Mouse (Mus musculus) megakaryocyte, adult 5-6 weeks (primary cell): ENCODE measurements around the gene Flcn. TPM values are rescaled to one million over a fixed set of nuclear protein-coding genes. Genes with fewer than 3 reads are reported as not detected.

Source experiments
- ATAC-seq: 2 replicates; pipeline ENCODE4 v1.8.0; 2016; ENCODE audit warnings: mild to moderate bottlenecking, inconsistent platforms; ENCODE audit not compliant: poor library complexity, severe bottlenecking
- total RNA-seq, 2 experiments: library from RNA; stranded (forward) in 1 of 2; stranded (reverse) in 1 of 2; fragments of 153-499, 151-499 nt in 1 of 2; fragments of 221-1000, 200-1000 nt in 1 of 2; gene quantifications; 2 replicates each; pipeline versions ENCODE4 v1.2.3 to v1.2.4; 2015 to 2017

Gene Flcn
- total RNA-seq, 2 experiments from 2014 or later: 11.4 to 19.9 TPM

- ATAC-seq: no peak
Observed at GRCm38 (mm10) chr11:59772902-59773301, 36.9 kb downstream of the Flcn start.

GRCm38 (mm10) chr11:59772291-59772690 is 37.5 kb downstream of the Flcn start:
- no peak for ATAC-seq

GRCm38 (mm10) chr11:59770753-59771152 is 39.1 kb downstream of the Flcn start:
- ATAC-seq: no peak

- ATAC-seq: no peak
Observed at GRCm38 (mm10) chr11:59769738-59770137, 40.1 kb downstream of the Flcn start.

- ATAC-seq: no peak
Observed at GRCm38 (mm10) chr11:59769307-59769706, 40.5 kb downstream of the Flcn start.

- ATAC-seq: no peak
Observed at GRCm38 (mm10) chr11:59760796-59761195, 49.0 kb downstream of the Flcn start.

- no peak for ATAC-seq
Observed at GRCm38 (mm10) chr11:59759626-59760025, 50.2 kb downstream of the Flcn start.

GRCm38 (mm10) chr11:59759178-59759577 is 50.6 kb downstream of the Flcn start:
- ATAC-seq: no peak

GRCm38 (mm10) chr11:59758191-59758985 is 51.4 kb downstream of the Flcn start:
- no peak for ATAC-seq

GRCm38 (mm10) chr11:59756351-59756750 is 53.5 kb downstream of the Flcn start:
- ATAC-seq: no peak

GRCm38 (mm10) chr11:59754504-59754903 is 55.3 kb downstream of the Flcn start:
- no peak for ATAC-seq

- no peak for ATAC-seq
Observed at GRCm38 (mm10) chr11:59749050-59749449, 60.8 kb downstream of the Flcn start.

GRCm38 (mm10) chr11:59746614-59747013 is 63.2 kb downstream of the Flcn start:
- peak; percentile 51; the same call in 1 of the 2 replicates for ATAC-seq

- no peak for ATAC-seq
Observed at GRCm38 (mm10) chr11:59745851-59746250, 64.0 kb downstream of the Flcn start.

GRCm38 (mm10) chr11:59744374-59744773 is 65.4 kb downstream of the Flcn start:
- ATAC-seq: no peak

- no peak for ATAC-seq
Observed at GRCm38 (mm10) chr11:59743712-59744111, 66.1 kb downstream of the Flcn start.

- no peak for ATAC-seq
Observed at GRCm38 (mm10) chr11:59743307-59743706, 66.5 kb downstream of the Flcn start.

GRCm38 (mm10) chr11:59741915-59742314 is 67.9 kb downstream of the Flcn start:
- ATAC-seq: no peak

Other genes starting within 250 kb of the Flcn start
- not detected in 2 replicates for gene Olfr222, start 233.8 kb downstream of the Flcn start, total RNA-seq (2015)
- gene Olfr222, start 233.8 kb downstream of the Flcn start, total RNA-seq (2017): not detected in 2 replicates
- not detected in 2 replicates for gene Olfr223, start 216.7 kb downstream of the Flcn start, total RNA-seq (2015)
- not detected in 2 replicates for gene Olfr223, start 216.7 kb downstream of the Flcn start, total RNA-seq (2017)
- gene Mprip, start 148.7 kb downstream of the Flcn start, total RNA-seq (2015): 23.7 and 26.2 TPM in 2 replicates
- gene Mprip, start 148.7 kb downstream of the Flcn start, total RNA-seq (2017): 58.6 and 61.8 TPM in 2 replicates
- not detected in 2 replicates for gene Pld6, start 22.4 kb downstream of the Flcn start, total RNA-seq (2015)
- gene Pld6, start 22.4 kb downstream of the Flcn start, total RNA-seq (2017): not detected in 2 replicates
- gene Nt5m, start 29.4 kb upstream of the Flcn start, total RNA-seq (2015): 9.9 and 13.1 TPM in 2 replicates
- gene Nt5m, start 29.4 kb upstream of the Flcn start, total RNA-seq (2017): 7.7 and 11.3 TPM in 2 replicates
- gene Cops3, start 29.8 kb upstream of the Flcn start, total RNA-seq (2015): 88.2 and 94.6 TPM in 2 replicates
- gene Cops3, start 29.8 kb upstream of the Flcn start, total RNA-seq (2017): 90.2 and 100 TPM in 2 replicates
- 10.3 and 11.0 TPM in 2 replicates for gene Med9, start 138.2 kb upstream of the Flcn start, total RNA-seq (2015)
- 14.0 and 14.1 TPM in 2 replicates for gene Med9, start 138.2 kb upstream of the Flcn start, total RNA-seq (2017)
- gene Rasd1, start 154.9 kb upstream of the Flcn start, total RNA-seq (2015): 0.09 and 0.16 TPM in 2 replicates
- gene Rasd1, start 154.9 kb upstream of the Flcn start, total RNA-seq (2017): 0.40 TPM in 1 of 2 replicates, not detected in the other
- gene Pemt, start 236.5 kb upstream of the Flcn start, total RNA-seq (2015): 0.98 and 3.2 TPM in 2 replicates
- 0.92 and 2.2 TPM in 2 replicates for gene Pemt, start 236.5 kb upstream of the Flcn start, total RNA-seq (2017)